Mouse (Mus musculus) fat pad, adult 2 months (tissue): ENCODE measurements at regions not wholly inside any gene's neighbourhood (a gene's known extent, or its start where the extent isn't known, plus 50 kb on each side); places are given as distances from the start of the nearest gene placed in this dataset.
A peak's percentile ranks its signal among the peaks of the same experiment; 100 is the strongest.

Experiments used
- DNase-seq: peaks from one replicate; pipeline ENCODE4 v3.0.0-alpha.2; 2011; ENCODE audit warnings: low read depth, low spot score; ENCODE audit errors: extremely low read depth

GRCm38 (mm10) chr1:155041592-155041991 lies 57.8 kb downstream of the Ier5 start:
- DNase-seq = no peak

GRCm38 (mm10) chr1:155040939-155041371 lies 58.5 kb downstream of the Ier5 start:
- DNase-seq = no peak

GRCm38 (mm10) chr1:155040086-155040726 lies 59.2 kb downstream of the Ier5 start:
- no peak for DNase-seq

GRCm38 (mm10) chr1:155038631-155039625 lies 60.5 kb downstream of the Ier5 start:
- no peak for DNase-seq

- DNase-seq = no peak
Observed at GRCm38 (mm10) chr1:155037479-155037878, 62.0 kb downstream of the Ier5 start.

- no peak for DNase-seq
Observed at GRCm38 (mm10) chr1:155030908-155031307, 68.5 kb downstream of the Ier5 start.

GRCm38 (mm10) chr1:155029195-155029879 lies 70.1 kb downstream of the Ier5 start:
- no peak for DNase-seq

GRCm38 (mm10) chr1:155028735-155029134 lies 70.7 kb downstream of the Ier5 start:
- DNase-seq = no peak

GRCm38 (mm10) chr1:155028147-155028546 lies 71.3 kb downstream of the Ier5 start:
- no peak for DNase-seq

- DNase-seq = peak; percentile 71
Observed at GRCm38 (mm10) chr1:155027583-155027982, 71.9 kb downstream of the Ier5 start.

GRCm38 (mm10) chr1:155025862-155026478 lies 73.5 kb downstream of the Ier5 start:
- no peak for DNase-seq

GRCm38 (mm10) chr1:155023324-155023723 lies 76.1 kb downstream of the Ier5 start:
- no peak for DNase-seq

GRCm38 (mm10) chr1:155015669-155016068 lies 83.8 kb downstream of the Ier5 start:
- DNase-seq = no peak

GRCm38 (mm10) chr1:155014944-155015343 lies 84.5 kb downstream of the Ier5 start:
- no peak for DNase-seq

- no peak for DNase-seq
Observed at GRCm38 (mm10) chr1:155013784-155014183, 85.7 kb downstream of the Ier5 start.

GRCm38 (mm10) chr1:155013361-155013760 lies 86.1 kb downstream of the Ier5 start:
- DNase-seq = no peak

- DNase-seq = no peak
Observed at GRCm38 (mm10) chr1:155006539-155007486, 92.6 kb downstream of the Ier5 start.

GRCm38 (mm10) chr1:155006099-155006498 lies 93.3 kb downstream of the Ier5 start:
- no peak for DNase-seq

- no peak for DNase-seq
Observed at GRCm38 (mm10) chr1:155000301-155000700, 99.1 kb downstream of the Ier5 start.
